Mouse (Mus musculus): Measurements from ENCODE around the gene Sbno2.

DNA sequence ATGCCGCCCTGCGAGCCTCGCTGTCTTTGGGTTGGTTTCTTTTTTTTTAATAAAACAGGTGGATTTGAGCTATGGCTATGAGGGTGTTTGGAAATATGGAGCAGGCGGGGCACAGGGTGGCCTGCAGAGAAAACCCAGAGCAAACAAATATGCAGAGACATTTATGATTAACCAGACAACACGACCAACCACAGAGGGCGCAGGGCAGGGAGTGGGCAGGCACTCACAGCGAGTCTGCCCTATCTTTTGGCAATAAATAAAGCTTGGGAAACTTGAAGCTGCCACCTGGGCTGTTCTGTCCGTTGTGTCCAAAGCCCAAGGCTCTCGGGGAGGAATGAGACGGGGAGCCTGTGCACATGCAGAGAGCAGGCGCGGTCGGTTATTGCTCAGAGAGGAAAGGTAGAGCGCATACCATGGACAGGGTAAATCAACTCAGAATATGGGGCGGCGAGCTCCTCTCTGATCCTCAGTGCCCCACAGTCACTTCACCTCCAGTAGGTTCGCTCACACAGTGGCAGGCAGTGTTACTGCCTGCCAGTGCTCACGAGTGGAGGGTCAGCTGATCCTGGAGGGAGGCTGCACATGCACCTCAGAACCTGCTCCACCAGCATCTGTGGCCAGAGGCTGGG lies 25.1 kb upstream of the Sbno2 start:
- TF ChIP-seq POLR2A (IDR thresholded peaks at IDR 0.05; ENCODE audit: low read depth, low read length), result no peak
- TF ChIP-seq CTCF (IDR thresholded peaks at IDR 0.05; ENCODE audit: extremely low read depth, insufficient read length, insufficient replicate concordance, low read depth, low read length), result peak; percentile 9; the same call in 1 of the 2 replicates

Measured in small intestine, adult 2 months (tissue).